Mouse (Mus musculus) mammary gland, adult 2 months (tissue): Measurements from ENCODE around the gene Glod5. TPM values are rescaled to one million over a fixed set of nuclear protein-coding genes. Genes with fewer than 3 reads are reported as not detected.

ENCODE experiments used
- polyA plus RNA-seq: library from polyadenylated mRNA; depleted of rRNA; stranded (reverse); fragments of >200 nt; gene quantifications from 2 replicates; pipeline ENCODE4 v1.2.3, GENCODE M21; 2012; ENCODE audit warnings: low replicate concordance; rRNA removed

The Glod5 gene
- polyA plus RNA-seq, result not detected in 2 replicates

DNA sequence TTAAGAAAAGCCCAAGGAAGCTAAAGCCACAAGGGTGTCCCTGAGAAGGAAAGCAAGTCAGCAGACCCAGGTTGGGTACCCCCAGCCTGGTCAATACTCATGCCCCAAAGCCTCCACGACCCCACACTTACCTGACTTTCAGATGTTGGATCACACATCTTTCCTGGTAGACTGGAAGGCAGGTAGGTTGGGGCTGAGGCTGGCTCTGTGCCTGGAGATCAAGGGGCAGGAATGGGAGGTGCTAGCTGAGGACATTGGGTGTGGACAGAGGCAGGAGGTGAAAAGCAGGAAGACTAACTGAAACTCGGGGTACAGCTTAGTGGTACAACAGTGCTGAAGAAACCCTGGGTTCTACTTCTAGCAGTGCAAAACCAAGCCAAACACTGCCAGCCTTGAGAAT, at the start of gene Glod5:
Glod5 (minus strand) TSS at position 207 of the 400 bp plus-strand sequence.

DNA sequence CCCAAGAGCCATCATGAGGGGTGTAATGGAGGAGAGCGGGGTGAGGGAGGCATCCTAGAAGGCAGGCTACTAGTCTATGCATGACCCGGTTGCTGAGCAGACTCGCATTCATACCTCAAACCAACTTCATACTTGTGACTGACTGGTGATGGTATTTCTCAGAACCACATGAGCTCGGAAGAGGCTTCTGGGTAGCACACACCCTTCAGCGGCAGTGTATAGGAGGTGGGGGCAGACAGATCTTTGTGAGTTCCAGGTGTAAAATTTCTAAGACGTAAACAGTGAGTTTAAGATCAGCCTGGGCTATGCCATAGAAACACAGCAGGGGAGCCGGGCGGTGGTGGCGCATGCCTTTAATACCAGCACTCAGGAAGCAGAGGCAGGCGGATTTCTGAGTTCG, 40.4 kb downstream of the Glod5 start, which contains the start of gene Gata1:
Gata1 (minus strand) TSS at position 180 of the 400 bp plus-strand sequence.

Other genes starting within 250 kb of the Glod5 start
- gene Gripap1, start 228.7 kb downstream of the Glod5 start, polyA plus RNA-seq, result 29.7 and 46.8 TPM in 2 replicates
- 3.0 and 3.3 TPM in 2 replicates for gene Kcnd1, start 196.2 kb downstream of the Glod5 start, polyA plus RNA-seq
- 25.7 and 37.9 TPM in 2 replicates for gene Otud5, start 177.1 kb downstream of the Glod5 start, polyA plus RNA-seq
- gene Pim2, start 140.2 kb downstream of the Glod5 start, polyA plus RNA-seq, result 19.4 and 44.8 TPM in 2 replicates
- gene Slc35a2, start 134.5 kb downstream of the Glod5 start, polyA plus RNA-seq, result 70.2 and 98.2 TPM in 2 replicates
- 60.2 and 64.8 TPM in 2 replicates for gene Pqbp1, start 119.2 kb downstream of the Glod5 start, polyA plus RNA-seq
- 45.2 and 48.8 TPM in 2 replicates for gene Timm17b, start 119.1 kb downstream of the Glod5 start, polyA plus RNA-seq
- gene Gm10491, start 110.7 kb downstream of the Glod5 start, polyA plus RNA-seq, result not detected in 2 replicates
- not detected in 2 replicates for gene Gm10490, start 109.0 kb downstream of the Glod5 start, polyA plus RNA-seq
- gene Pcsk1n, start 98.7 kb downstream of the Glod5 start, polyA plus RNA-seq, result 0.12 TPM in 1 of 2 replicates, not detected in the other
- gene Eras, start 89.9 kb downstream of the Glod5 start, polyA plus RNA-seq, result not detected in 2 replicates
- gene Hdac6, start 70.6 kb downstream of the Glod5 start, polyA plus RNA-seq, result 28.6 and 37.1 TPM in 2 replicates
- gene Gata1, start 40.4 kb downstream of the Glod5 start, polyA plus RNA-seq, result 1.9 TPM in 2 replicates
- gene Suv39h1, start 56.3 kb upstream of the Glod5 start, polyA plus RNA-seq, result 10.0 and 14.5 TPM in 2 replicates
- gene Was, start 72.0 kb upstream of the Glod5 start, polyA plus RNA-seq, result 17.7 and 40.1 TPM in 2 replicates
- 84.1 and 145 TPM in 2 replicates for gene Wdr13, start 114.4 kb upstream of the Glod5 start, polyA plus RNA-seq
- 59.0 and 77.2 TPM in 2 replicates for gene Rbm3, start 127.4 kb upstream of the Glod5 start, polyA plus RNA-seq
- gene Tbc1d25, start 157.7 kb upstream of the Glod5 start, polyA plus RNA-seq, result 17.8 and 27.4 TPM in 2 replicates
- gene Ebp, start 175.0 kb upstream of the Glod5 start, polyA plus RNA-seq, result 101 and 104 TPM in 2 replicates
- 39.5 and 42.5 TPM in 2 replicates for gene Porcn, start 188.0 kb upstream of the Glod5 start, polyA plus RNA-seq
- gene Ftsj1, start 233.9 kb upstream of the Glod5 start, polyA plus RNA-seq, result 28.8 and 40.2 TPM in 2 replicates